Mouse (Mus musculus): Measurements from ENCODE around the gene Gm21915. TPM values are rescaled to one million over a fixed set of nuclear protein-coding genes. Genes with fewer than 3 reads are reported as not detected.

Gene Gm21915
- polyA plus RNA-seq, 1 experiment: not detected

- H3K27ac ChIP-seq (ENCODE audit: insufficient read depth, low read depth, low read length): no peak overlapping the region
- H3K4me1 ChIP-seq (ENCODE audit: control insufficient read depth, insufficient read depth, low read length): peaks cover 9% of the 10 kb centered on the region
- H3K4me3 ChIP-seq (ENCODE audit: insufficient read depth, low read depth, low read length): no peak overlapping the region
- no peak for TF ChIP-seq POLR2A (IDR thresholded peaks at IDR 0.05; ENCODE audit: insufficient read depth, low read depth, low read length)
- TF ChIP-seq CTCF (IDR thresholded peaks at IDR 0.05; ENCODE audit: insufficient read depth, low read depth, low read length): no peak
- 94% methylated on average over 10 of the region's 10 CpGs for WGBS
These were observed 38.9 kb upstream of the Gm21915 start for GRCm38 (mm10) chr9:40631505-40631904.

- Histone ChIP-seq H3K4me3 (ENCODE audit: insufficient read depth, low read depth, low read length) (no peak overlapping the region), H3K27ac (ENCODE audit: insufficient read depth, low read depth, low read length) (no peak overlapping the region), H3K4me1 (ENCODE audit: control insufficient read depth, insufficient read depth, low read length) (peaks cover 11% of the 10 kb centered on the region)
- no peak for TF ChIP-seq POLR2A (IDR thresholded peaks at IDR 0.05; ENCODE audit: insufficient read depth, low read depth, low read length)
- TF ChIP-seq CTCF (IDR thresholded peaks at IDR 0.05; ENCODE audit: insufficient read depth, low read depth, low read length): no peak
- 4% methylated on average over 2 of the region's 2 CpGs for WGBS
These were observed 34.4 kb upstream of the Gm21915 start for GRCm38 (mm10) chr9:40636054-40636453.

DNA sequence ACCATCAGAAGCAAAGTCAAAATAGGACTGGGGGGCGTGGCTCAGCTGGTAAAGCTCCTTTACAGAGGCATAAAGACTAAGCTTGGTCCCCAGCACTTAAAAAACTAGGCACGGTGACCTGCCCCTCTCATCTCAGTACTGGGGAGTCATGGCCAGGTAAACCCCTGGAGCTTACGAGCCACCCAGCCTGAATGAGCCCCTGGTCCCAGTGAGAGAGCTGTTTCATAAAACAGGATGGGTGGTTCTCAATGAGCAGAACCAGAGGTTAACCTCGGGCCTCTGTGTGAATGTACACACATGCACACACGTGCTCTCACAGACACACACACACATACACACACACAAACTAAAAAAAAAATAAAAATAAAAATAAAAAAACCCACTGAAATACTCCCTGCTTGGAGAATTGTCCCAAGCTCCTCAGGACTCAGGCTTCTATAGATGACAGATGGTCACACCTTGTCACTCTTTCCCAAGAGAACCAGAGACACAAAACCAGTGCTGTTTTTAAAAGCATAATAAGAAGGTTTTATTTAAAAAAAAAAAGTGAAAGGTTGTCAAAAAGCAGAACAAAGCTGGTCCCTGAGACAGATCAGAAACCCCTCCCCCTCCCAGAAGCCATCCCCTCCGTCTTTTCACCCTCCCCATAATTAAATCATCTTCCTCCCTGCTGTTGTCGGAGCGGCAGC is 32.6 kb upstream of the Gm21915 start:
- peaks cover 5% of the 10 kb centered on the region for H3K4me1 ChIP-seq (ENCODE audit: control insufficient read depth, insufficient read depth, low read length)
- no peak for TF ChIP-seq CTCF (IDR thresholded peaks at IDR 0.05; ENCODE audit: insufficient read depth, low read depth, low read length)
- TF ChIP-seq POLR2A (IDR thresholded peaks at IDR 0.05; ENCODE audit: insufficient read depth, low read depth, low read length): no peak
- H3K27ac ChIP-seq (ENCODE audit: insufficient read depth, low read depth, low read length): no peak overlapping the region
- WGBS: 50% methylated on average over 8 of the region's 8 CpGs
- peak overlapping the region; percentile 46 for H3K4me3 ChIP-seq (ENCODE audit: insufficient read depth, low read depth, low read length)

GRCm38 (mm10) chr9:40638394-40639049 is 31.9 kb upstream of the Gm21915 start:
- Histone ChIP-seq H3K4me3 (ENCODE audit: insufficient read depth, low read depth, low read length) (peak overlapping the region; percentile 46), H3K27ac (ENCODE audit: insufficient read depth, low read depth, low read length) (peak overlapping the region; percentile 1; the same call in 1 of the 2 replicates), H3K4me1 (ENCODE audit: control insufficient read depth, insufficient read depth, low read length) (peaks cover 5% of the 10 kb centered on the region)
- 8% methylated on average over 14 of the region's 14 CpGs for WGBS
- no peak for TF ChIP-seq POLR2A (IDR thresholded peaks at IDR 0.05; ENCODE audit: insufficient read depth, low read depth, low read length)

- WGBS: 82% methylated on average over 10 of the region's 10 CpGs
- TF ChIP-seq CTCF (IDR thresholded peaks at IDR 0.05; ENCODE audit: insufficient read depth, low read depth, low read length): no peak
- no peak for TF ChIP-seq POLR2A (IDR thresholded peaks at IDR 0.05; ENCODE audit: insufficient read depth, low read depth, low read length)
- Histone ChIP-seq H3K27ac (ENCODE audit: insufficient read depth, low read depth, low read length) (no peak overlapping the region), H3K4me1 (ENCODE audit: control insufficient read depth, insufficient read depth, low read length) (peaks cover 5% of the 10 kb centered on the region), H3K4me3 (ENCODE audit: insufficient read depth, low read depth, low read length) (no peak overlapping the region)
These were observed 30.8 kb upstream of the Gm21915 start for GRCm38 (mm10) chr9:40639536-40640187.

- WGBS: 76% methylated on average over 2 of the region's 2 CpGs
- TF ChIP-seq CTCF (IDR thresholded peaks at IDR 0.05; ENCODE audit: insufficient read depth, low read depth, low read length): no peak
- no peak for TF ChIP-seq POLR2A (IDR thresholded peaks at IDR 0.05; ENCODE audit: insufficient read depth, low read depth, low read length)
- Histone ChIP-seq H3K27ac (ENCODE audit: insufficient read depth, low read depth, low read length) (no peak overlapping the region), H3K4me3 (ENCODE audit: insufficient read depth, low read depth, low read length) (no peak overlapping the region), H3K4me1 (ENCODE audit: control insufficient read depth, insufficient read depth, low read length) (peaks cover 5% of the 10 kb centered on the region)
These were observed 29.1 kb upstream of the Gm21915 start for GRCm38 (mm10) chr9:40641318-40641717.

- no peak for TF ChIP-seq CTCF (IDR thresholded peaks at IDR 0.05; ENCODE audit: insufficient read depth, low read depth, low read length)
- TF ChIP-seq POLR2A (IDR thresholded peaks at IDR 0.05; ENCODE audit: insufficient read depth, low read depth, low read length): no peak
- Histone ChIP-seq H3K27ac (ENCODE audit: insufficient read depth, low read depth, low read length) (no peak overlapping the region), H3K4me1 (ENCODE audit: control insufficient read depth, insufficient read depth, low read length) (peaks cover 5% of the 10 kb centered on the region), H3K4me3 (ENCODE audit: insufficient read depth, low read depth, low read length) (no peak overlapping the region)
- 57% methylated on average over 16 of the region's 16 CpGs for WGBS
These were observed 27.8 kb upstream of the Gm21915 start for GRCm38 (mm10) chr9:40642470-40643220.

DNA sequence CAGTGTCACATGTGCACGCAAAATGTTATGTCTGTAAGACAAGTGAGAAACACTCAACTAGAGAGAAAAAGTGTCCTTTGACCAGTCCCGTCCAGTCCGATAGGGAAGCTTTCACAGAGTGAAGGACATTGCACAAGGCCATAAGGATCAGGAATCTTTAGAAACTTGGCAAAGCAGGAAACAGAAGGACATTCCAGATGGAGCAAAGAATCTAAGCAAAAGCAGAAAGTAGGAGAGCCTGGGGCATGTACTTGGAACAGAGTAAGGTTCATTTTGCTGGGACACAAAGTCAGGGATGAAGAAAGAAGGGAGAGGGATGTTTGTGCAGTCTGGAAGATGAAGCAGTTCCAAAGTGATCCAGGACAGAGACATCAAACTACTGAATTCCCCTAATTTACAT is 21.0 kb upstream of the Gm21915 start:
- Histone ChIP-seq H3K27ac (ENCODE audit: insufficient read depth, low read depth, low read length) (no peak overlapping the region), H3K4me3 (ENCODE audit: insufficient read depth, low read depth, low read length) (no peak overlapping the region), H3K4me1 (ENCODE audit: control insufficient read depth, insufficient read depth, low read length) (no peaks in the 10 kb centered on the region)
- TF ChIP-seq CTCF (IDR thresholded peaks at IDR 0.05; ENCODE audit: insufficient read depth, low read depth, low read length): no peak
- TF ChIP-seq POLR2A (IDR thresholded peaks at IDR 0.05; ENCODE audit: insufficient read depth, low read depth, low read length): no peak
- WGBS: 95% methylated on average over 3 of the region's 3 CpGs
